Mouse (Mus musculus) naive thymus-derived CD4-positive, alpha-beta T cell, adult 5 months (primary cell): ENCODE results near the gene Kctd15. TPM values are rescaled to one million over a fixed set of nuclear protein-coding genes. Genes with fewer than 3 reads are reported as not detected.

Experiments
- polyA plus RNA-seq: library from polyadenylated mRNA; unstranded; fragments of 100-300 nt; shearing (Covaris generic); gene quantifications from one replicate; pipeline ENCODE4 v1.2.1, GENCODE M21; 2017

Gene Kctd15
- not detected for polyA plus RNA-seq

DNA sequence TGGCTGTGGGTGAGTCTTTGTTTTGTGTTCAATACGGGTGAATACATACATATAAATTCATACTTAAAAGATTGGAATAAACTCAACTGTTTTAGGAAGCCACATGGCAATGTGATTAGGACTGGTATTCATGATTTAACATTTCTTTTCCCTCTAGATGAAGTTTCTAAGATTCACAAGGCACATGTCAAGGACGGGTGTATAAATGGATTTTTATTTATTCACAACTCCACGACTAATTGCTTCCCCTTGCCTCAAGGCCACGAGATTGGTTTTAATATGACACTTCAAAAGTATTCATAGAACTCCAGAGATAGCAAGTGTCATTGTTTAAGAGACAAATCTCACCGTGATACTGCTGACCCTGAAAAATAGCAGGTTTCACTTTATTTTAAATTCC lies at the start of gene Kctd15:
Gene Kctd15 (minus strand): TSS at position 101 of the 400 bp plus-strand sequence.

Other genes with a start within 250 kb of the Kctd15 start
- not detected for gene Chst8, start 156.0 kb upstream of the Kctd15 start, polyA plus RNA-seq